Mouse (Mus musculus) CH12.LX (cell line): ENCODE measurements around the gene Ptch2. TPM values are rescaled to one million over a fixed set of nuclear protein-coding genes. Genes with fewer than 3 reads are reported as not detected.

ENCODE experiments used
- DNase-seq: peaks from one replicate; pipeline ENCODE4 v3.0.0-alpha.2; 2013; ENCODE audit errors: extremely low read depth
- H3K27ac ChIP-seq: 2 replicates; pipeline ENCODE4 v1.5.1; 2012; ENCODE audit warnings: low read depth, mild to moderate bottlenecking, control low read depth, moderate library complexity; ENCODE audit not compliant: insufficient read depth
- H3K27me3 ChIP-seq: replicated peaks from 2 replicates; pipeline ENCODE3; 2012; ENCODE audit warnings: inconsistent platforms
- H3K36me3 ChIP-seq, 2 experiments: replicated peaks in 1 of 2; 2 replicates each; pipeline versions ENCODE3 to v1.6.1; 2012; ENCODE audit warnings: inconsistent platforms in 1 of 2, low read length in 1 of 2, mild to moderate bottlenecking in 1 of 2, mixed read lengths in 1 of 2, moderate library complexity in 1 of 2; ENCODE audit not compliant: control insufficient read depth in 1 of 2, insufficient read depth in 1 of 2
- H3K4me1 ChIP-seq, 2 experiments: 2 replicates each; pipeline ENCODE4 v1.6.1; 2012; ENCODE audit warnings: inconsistent platforms in 1 of 2, moderate library complexity in 1 of 2; ENCODE audit not compliant: insufficient read depth in 2 of 2, control insufficient read depth in 1 of 2
- H3K4me2 ChIP-seq: 2 replicates; pipeline ENCODE4 v1.6.1; 2012; ENCODE audit warnings: low read depth, mild to moderate bottlenecking, control low read depth; ENCODE audit not compliant: poor library complexity, insufficient read depth, severe bottlenecking
- H3K4me3 ChIP-seq, 3 experiments: fragments of 150-350 bp in 1 of 3; sonication (generic) in 1 of 3; replicated peaks in 1 of 3; 2 replicates each; pipeline versions ENCODE3 to v1.5.1; 2011 to 2012; ENCODE audit warnings: low read depth in 2 of 3, low read length in 2 of 3, mild to moderate bottlenecking in 2 of 3, moderate library complexity in 2 of 3, control low read depth in 1 of 3, improper control_type of control experiment in 1 of 3, inconsistent platforms in 1 of 3, mixed read lengths in 1 of 3; ENCODE audit not compliant: poor library complexity in 1 of 3
- H3K79me2 ChIP-seq: replicated peaks from 2 replicates; pipeline ENCODE4 v1.6.1; 2012; ENCODE audit warnings: mild to moderate bottlenecking, moderate library complexity; ENCODE audit not compliant: control insufficient read depth, poor library complexity, insufficient read depth, severe bottlenecking; ENCODE audit errors: extremely low read depth
- H3K9ac ChIP-seq: 2 replicates; pipeline ENCODE4 v1.6.1; 2012; ENCODE audit warnings: low read depth, mild to moderate bottlenecking, control low read depth, moderate library complexity; ENCODE audit not compliant: insufficient read depth
- H3K9me3 ChIP-seq: replicated peaks from 2 replicates; pipeline ENCODE3; 2012; ENCODE audit warnings: low read length, inconsistent platforms, mixed read lengths
- BHLHE40 ChIP-seq: IDR thresholded peaks from 2 replicates; pipeline ENCODE4 v1.6.1; 2011; ENCODE audit warnings: mild to moderate bottlenecking, low read depth, low read length, improper control_type of control experiment
- CHD1 ChIP-seq: IDR thresholded peaks from 2 replicates; pipeline ENCODE4 v1.6.1; 2012; ENCODE audit warnings: low read depth, low read length, improper control_type of control experiment, inconsistent platforms
- CTCF ChIP-seq, 2 experiments: IDR thresholded peaks in 1 of 2; conservative IDR thresholded peaks in 1 of 2; 2 replicates each; pipeline ENCODE4 v1.5.1; 2011 to 2012; ENCODE audit warnings: low read depth in 2 of 2, low read length in 2 of 2, improper control_type of control experiment in 1 of 2, inconsistent platforms in 1 of 2, mild to moderate bottlenecking in 1 of 2, moderate library complexity in 1 of 2
- E2F4 ChIP-seq: IDR thresholded peaks from 2 replicates; pipeline ENCODE4 v1.6.1; 2011; ENCODE audit warnings: low read depth, low read length, improper control_type of control experiment; ENCODE audit not compliant: insufficient replicate concordance
- ETS1 ChIP-seq: conservative IDR thresholded peaks from 2 replicates; pipeline ENCODE4 v1.6.1; 2012; ENCODE audit warnings: low read depth, mild to moderate bottlenecking, inconsistent platforms, low read length, improper control_type of control experiment, moderate library complexity
- GABPA ChIP-seq: IDR thresholded peaks from 2 replicates; pipeline ENCODE4 v1.6.1; 2012; ENCODE audit warnings: low read depth, low read length, improper control_type of control experiment, inconsistent platforms; ENCODE audit not compliant: insufficient replicate concordance
- IRF4 ChIP-seq: IDR thresholded peaks from 2 replicates; pipeline ENCODE4 v1.6.1; 2014; ENCODE audit warnings: low read depth, mild to moderate bottlenecking, inconsistent platforms, low read length, improper control_type of control experiment
- JUN ChIP-seq: IDR thresholded peaks from 2 replicates; pipeline ENCODE4 v1.6.1; 2011; ENCODE audit warnings: low read depth, mild to moderate bottlenecking, low read length, improper control_type of control experiment, moderate library complexity; ENCODE audit not compliant: insufficient read depth
- JUND ChIP-seq: conservative IDR thresholded peaks from 2 replicates; pipeline ENCODE4 v1.6.1; 2011; ENCODE audit warnings: low read depth, low read length, improper control_type of control experiment
- KAT2A ChIP-seq: IDR thresholded peaks from 2 replicates; pipeline ENCODE4 v1.6.1; 2012; ENCODE audit warnings: low read length, improper control_type of control experiment, inconsistent platforms; ENCODE audit not compliant: insufficient replicate concordance
- MAFK ChIP-seq: IDR thresholded peaks from 2 replicates; pipeline ENCODE4 v1.6.1; 2011; ENCODE audit warnings: low read length, improper control_type of control experiment; ENCODE audit not compliant: insufficient replicate concordance
- MAX ChIP-seq: IDR thresholded peaks from 2 replicates; pipeline ENCODE4 v1.6.1; 2011; ENCODE audit warnings: low read length, improper control_type of control experiment
- MAZ ChIP-seq: IDR thresholded peaks from 2 replicates; pipeline ENCODE4 v1.6.1; 2012; ENCODE audit warnings: low read depth, mild to moderate bottlenecking, inconsistent platforms, low read length, improper control_type of control experiment, moderate library complexity
- MEF2A ChIP-seq: IDR thresholded peaks from 2 replicates; pipeline ENCODE4 v1.6.1; 2014; ENCODE audit warnings: low read depth, mild to moderate bottlenecking, inconsistent platforms, low read length, improper control_type of control experiment, borderline replicate concordance
- MYC ChIP-seq: IDR thresholded peaks from 2 replicates; pipeline ENCODE4 v1.6.1; 2011; ENCODE audit warnings: low read depth, mild to moderate bottlenecking, improper control_type of control experiment, low read length
- NELFE ChIP-seq: IDR thresholded peaks from 2 replicates; pipeline ENCODE4 v1.6.1; 2011; ENCODE audit warnings: low read depth, low read length, improper control_type of control experiment
- NRF1 ChIP-seq: IDR thresholded peaks from 2 replicates; pipeline ENCODE4 v1.6.1; 2014; ENCODE audit warnings: low read depth, mild to moderate bottlenecking, inconsistent platforms, low read length, improper control_type of control experiment, moderate library complexity
- POLR2AphosphoS2 ChIP-seq: IDR thresholded peaks from 2 replicates; pipeline ENCODE4 v1.6.1; 2011; ENCODE audit warnings: low read depth, low read length, improper control_type of control experiment
- TBP ChIP-seq: conservative IDR thresholded peaks from 2 replicates; pipeline ENCODE4 v1.6.1; 2011; ENCODE audit warnings: low read depth, low read length, improper control_type of control experiment
- TCF12 ChIP-seq: IDR thresholded peaks from 2 replicates; pipeline ENCODE4 v1.6.1; 2014; ENCODE audit warnings: low read depth, mild to moderate bottlenecking, inconsistent platforms, low read length, improper control_type of control experiment
- USF2 ChIP-seq: conservative IDR thresholded peaks from 2 replicates; pipeline ENCODE4 v1.6.1; 2011; ENCODE audit warnings: low read depth, low read length, improper control_type of control experiment
- ZC3H11A ChIP-seq: IDR thresholded peaks from 2 replicates; pipeline ENCODE4 v1.6.1; 2012; ENCODE audit warnings: low read depth, mild to moderate bottlenecking, inconsistent platforms, low read length, improper control_type of control experiment
- ZKSCAN1 ChIP-seq: IDR thresholded peaks from 2 replicates; pipeline ENCODE4 v1.6.1; 2012; ENCODE audit warnings: low read depth, inconsistent platforms, low read length, improper control_type of control experiment, borderline replicate concordance
- ZNF384 ChIP-seq: IDR thresholded peaks from 2 replicates; pipeline ENCODE4 v1.6.1; 2012; ENCODE audit warnings: low read depth, low read length, improper control_type of control experiment, inconsistent platforms
- dilution Hi-C: fragments of 300-500 bp; cut with MboI; formaldehyde crosslinking; loops from 2 replicates; pipeline ENCODE4 v1.14.3; 2020; ENCODE audit warnings: low sequenced_read_pairs; ENCODE audit not compliant: extremely low pct_unique_long_range_greater_than_20kb, extremely low pct_ligation_motif_present
- in situ Hi-C: fragments of 300-500 bp; cut with MboI; formaldehyde crosslinking; loops from 3 replicates; pipeline ENCODE4 v1.14.3; 2019; ENCODE audit warnings: low sequenced_read_pairs, low pct_ligation_motif_present, low pct_unique_long_range_greater_than_20kb, mixed read lengths
- polyA plus RNA-seq: library from polyadenylated mRNA; unstranded; fragments of >175 nt; gene quantifications from 2 replicates; pipeline ENCODE4 v1.2.1, GENCODE M21; 2012; ENCODE audit warnings: low read depth; ENCODE audit not compliant: insufficient read length
- total RNA-seq, 2 experiments: library from RNA; depleted of rRNA; stranded (reverse); fragments of 300-350 nt in 1 of 2; fragments of >200 nt in 1 of 2; gene quantifications; 2 replicates each; pipeline ENCODE4 v1.2.3; 2012 to 2014

Ptch2 gene
- total and polyA plus RNA-seq, 3 experiments, result 0.21 to 0.79 TPM; not detected in 1

- Histone ChIP-seq H3K9me3 (no peaks in the 10 kb centered on the region), H3K36me3 (peaks cover 0 to 3% of the 10 kb centered on the region in 2 experiments), H3K4me3 (no peak overlapping the region), H3K4me2 (no peak overlapping the region), H3K27me3 (no peaks in the 10 kb centered on the region), H3K79me2 (no peaks in the 10 kb centered on the region), H3K27ac (no peak overlapping the region), H3K9ac (no peak overlapping the region), H3K4me1 (peaks cover 0 to 11% of the 10 kb centered on the region in 2 experiments; a peak in 2 of 4 replicates)
- no peak for TF ChIP-seq NRF1
- TF ChIP-seq MEF2A, result no peak
- TF ChIP-seq ZNF384, result no peak
- TF ChIP-seq ZKSCAN1, result no peak
- no peak for TF ChIP-seq MAZ
- no peak for TF ChIP-seq GABPA
- no peak for TF ChIP-seq IRF4
- TF ChIP-seq ZC3H11A, result no peak
- no peak for TF ChIP-seq KAT2A
- no peak for TF ChIP-seq JUN
- no peak for TF ChIP-seq CTCF (conservative IDR thresholded peaks at IDR 0.05 in 1 of 2, IDR thresholded peaks at IDR 0.05 in 1 of 2; ENCODE audit: low read depth in 2 of 2, low read length in 2 of 2)
- dilution Hi-C loops (no loop called here), in situ Hi-C loops (no loop called here)
- no peak for DNase-seq
Observed at GRCm38 (mm10) chr4:117109330-117109729, 13.5 kb downstream of the Ptch2 start.

GRCm38 (mm10) chr4:117110249-117110648 is 14.4 kb downstream of the Ptch2 start:
- peaks cover 0 to 11% of the 10 kb centered on the region in 2 experiments; a peak in 2 of 4 replicates for H3K4me1 ChIP-seq
- TF ChIP-seq NELFE, result no peak
- TF ChIP-seq TBP, result no peak
- no peak for TF ChIP-seq NRF1
- no peak for TF ChIP-seq MAZ
- TF ChIP-seq JUND, result no peak
- TF ChIP-seq ETS1, result no peak
- TF ChIP-seq CHD1, result no peak
- no peak for TF ChIP-seq TCF12
- no peak for TF ChIP-seq MYC
- no peak for TF ChIP-seq KAT2A
- TF ChIP-seq BHLHE40, result no peak
- TF ChIP-seq USF2, result no peak
- TF ChIP-seq MAFK, result no peak
- no peak for TF ChIP-seq E2F4
- no peak for TF ChIP-seq MAX
- no peak for TF ChIP-seq POLR2AphosphoS2
- TF ChIP-seq ZNF384, result no peak
- no peak for TF ChIP-seq ZC3H11A
- dilution Hi-C loops (no loop called here), in situ Hi-C loops (no loop called here)
- no peaks in the 10 kb centered on the region for H3K27me3 ChIP-seq
- H3K4me3 ChIP-seq, result no peak overlapping the region
- no peaks in the 10 kb centered on the region for H3K79me2 ChIP-seq
- H3K9me3 ChIP-seq, result no peaks in the 10 kb centered on the region
- no peak overlapping the region for H3K27ac ChIP-seq
- no peak overlapping the region for H3K4me2 ChIP-seq
- H3K36me3 ChIP-seq, result peaks cover 0 to 7% of the 10 kb centered on the region in 2 experiments
- H3K9ac ChIP-seq, result no peak overlapping the region
- DNase-seq, result no peak
